Mouse (Mus musculus) forebrain, embryonic 10.5 days (tissue): ENCODE data around the gene Tia1. TPM values are rescaled to one million over a fixed set of nuclear protein-coding genes. Genes with fewer than 3 reads are reported as not detected.

Experiments used
- DNase-seq: peaks from one replicate; pipeline ENCODE4 v3.0.0-alpha.2; 2017; ENCODE audit warnings: low spot score; ENCODE audit errors: extremely low spot score
- H3K27ac ChIP-seq: fragments of 300-500 bp; sonication (generic); 2 replicates; pipeline ENCODE4 v1.5.1; 2016; ENCODE audit warnings: mild to moderate bottlenecking
- H3K27me3 ChIP-seq: fragments of 300-500 bp; sonication (generic); 2 replicates; pipeline ENCODE4 v1.6.1; 2016; ENCODE audit warnings: mild to moderate bottlenecking; ENCODE audit not compliant: poor library complexity, severe bottlenecking
- H3K36me3 ChIP-seq: fragments of 300-500 bp; sonication (generic); replicated peaks from 2 replicates; pipeline ENCODE4 v1.6.1; 2016; ENCODE audit warnings: mild to moderate bottlenecking, moderate library complexity
- H3K4me1 ChIP-seq: fragments of 300-500 bp; sonication (generic); 2 replicates; pipeline ENCODE4 v1.6.1; 2016
- H3K4me3 ChIP-seq: fragments of 300-500 bp; sonication (generic); 2 replicates; pipeline ENCODE4 v1.5.1; 2016; ENCODE audit warnings: mild to moderate bottlenecking, moderate library complexity
- H3K9me3 ChIP-seq: fragments of 300-500 bp; sonication (generic); 2 replicates; pipeline ENCODE4 v1.6.1; 2016; ENCODE audit warnings: mild to moderate bottlenecking, moderate library complexity
- WGBS: fragments of 180-500 bp; shearing (Covaris S2); methylation state at CpG from one replicate; pipeline ENCODE4 v1.1.7; 2016; 5-methylcytosine and 5-hydroxymethylcytosine counted together
- polyA plus RNA-seq: library from polyadenylated mRNA; unstranded; fragments of >200 nt; fragmentation: Nextera tagmentation; extraction: Ambion mirVana; gene quantifications from 2 replicates; pipeline ENCODE4 v1.2.1, GENCODE M21; 2016

Tia1 gene
- 209 and 212 TPM in 2 replicates for polyA plus RNA-seq

- WGBS = under 1% methylated on average over 62 of the region's 62 CpGs
- no peaks in the 10 kb centered on the region for H3K9me3 ChIP-seq
- H3K27ac ChIP-seq = peak within 1 kb of the TSS; percentile 98
- H3K4me1 ChIP-seq = peaks cover 22% of the 10 kb centered on the region
- H3K4me3 ChIP-seq = peak within 1 kb of the TSS; percentile 70
- H3K27me3 ChIP-seq = no peaks in the 10 kb centered on the region; the same call in 1 of the 2 replicates
- H3K36me3 ChIP-seq = peaks cover 31% of the 10 kb centered on the region
- peak; percentile 97 for DNase-seq
Observed at GRCm38 (mm10) chr6:86404100-86404861, at the start of gene Tia1. TSS of gene Tia1 (plus strand) at chr6:86404219.

GRCm38 (mm10) chr6:86354948-86355347 lies 49.1 kb upstream of the Tia1 start:
- Histone ChIP-seq H3K4me3 (no peak overlapping the region), H3K9me3 (no peaks in the 10 kb centered on the region), H3K36me3 (no peaks in the 10 kb centered on the region), H3K4me1 (no peaks in the 10 kb centered on the region), H3K27me3 (no peaks in the 10 kb centered on the region), H3K27ac (no peak overlapping the region)
- 53% methylated on average over 3 of the region's 3 CpGs for WGBS
- DNase-seq = no peak

- no peak for DNase-seq
- Histone ChIP-seq H3K27ac (no peak overlapping the region), H3K27me3 (no peaks in the 10 kb centered on the region), H3K4me1 (no peaks in the 10 kb centered on the region), H3K9me3 (no peaks in the 10 kb centered on the region), H3K36me3 (no peaks in the 10 kb centered on the region), H3K4me3 (no peak overlapping the region)
- WGBS = 85% methylated on average over 9 of the region's 9 CpGs
Observed at GRCm38 (mm10) chr6:86356956-86357355, 47.1 kb upstream of the Tia1 start.

GRCm38 (mm10) chr6:86360691-86361090 lies 43.3 kb upstream of the Tia1 start:
- H3K9me3 ChIP-seq = no peaks in the 10 kb centered on the region
- no peak for DNase-seq
- H3K4me3 ChIP-seq = no peak overlapping the region
- H3K27me3 ChIP-seq = no peaks in the 10 kb centered on the region
- peaks cover 9% of the 10 kb centered on the region for H3K4me1 ChIP-seq
- WGBS = 74% methylated on average over 7 of the region's 7 CpGs
- no peaks in the 10 kb centered on the region for H3K36me3 ChIP-seq
- H3K27ac ChIP-seq = no peak overlapping the region

- DNase-seq = no peak
- Histone ChIP-seq H3K27ac (no peak overlapping the region), H3K36me3 (no peaks in the 10 kb centered on the region), H3K27me3 (no peaks in the 10 kb centered on the region), H3K4me3 (no peak overlapping the region), H3K9me3 (no peaks in the 10 kb centered on the region), H3K4me1 (peaks cover 13% of the 10 kb centered on the region)
- 88% methylated on average over 7 of the region's 7 CpGs for WGBS
Observed at GRCm38 (mm10) chr6:86361373-86361772, 42.6 kb upstream of the Tia1 start.

GRCm38 (mm10) chr6:86364442-86365141 lies 39.4 kb upstream of the Tia1 start:
- Histone ChIP-seq H3K9me3 (no peaks in the 10 kb centered on the region), H3K36me3 (peaks cover 28% of the 10 kb centered on the region), H3K27me3 (no peaks in the 10 kb centered on the region), H3K4me1 (peaks cover 20% of the 10 kb centered on the region), H3K4me3 (peak overlapping the region; percentile 81), H3K27ac (peak overlapping the region; percentile 94)
- DNase-seq = peak; percentile 80
- 6% methylated on average over 17 of the region's 17 CpGs for WGBS

- under 1% methylated on average over 75 of the region's 76 CpGs for WGBS
Observed at GRCm38 (mm10) chr6:86365371-86366124, 38.5 kb upstream of the Tia1 start, which contains the start of gene Fam136a. TSS of gene Fam136a (plus strand) at chr6:86365646.

GRCm38 (mm10) chr6:86366125-86366852 lies 37.7 kb upstream of the Tia1 start:
- H3K9me3 ChIP-seq = no peaks in the 10 kb centered on the region
- no peaks in the 10 kb centered on the region for H3K27me3 ChIP-seq
- H3K4me3 ChIP-seq = peak overlapping the region; percentile 81
- H3K36me3 ChIP-seq = peaks cover 33% of the 10 kb centered on the region
- peak overlapping the region; percentile 94 for H3K27ac ChIP-seq
- peaks cover 31% of the 10 kb centered on the region for H3K4me1 ChIP-seq
- 50% methylated on average over 25 of the region's 25 CpGs for WGBS
- DNase-seq = peak; percentile 23

More at GRCm38 (mm10) chr6:86365371-86366124, 38.5 kb upstream of the Tia1 start, which contains the start of gene Fam136a:
- peak within 1 kb of the TSS; percentile 81 for H3K4me3 ChIP-seq
- peaks cover 33% of the 10 kb centered on the region for H3K36me3 ChIP-seq
- DNase-seq = peak; percentile 100
- H3K9me3 ChIP-seq = no peaks in the 10 kb centered on the region
- H3K4me1 ChIP-seq = peaks cover 23% of the 10 kb centered on the region
- H3K27me3 ChIP-seq = no peaks in the 10 kb centered on the region
- H3K27ac ChIP-seq = peak within 1 kb of the TSS; percentile 94

GRCm38 (mm10) chr6:86366853-86367249 lies 37.2 kb upstream of the Tia1 start:
- WGBS = 83% methylated on average over 2 of the region's 2 CpGs

GRCm38 (mm10) chr6:86368479-86368878 lies 35.5 kb upstream of the Tia1 start:
- no peak overlapping the region for H3K4me3 ChIP-seq
- DNase-seq = no peak
- no peaks in the 10 kb centered on the region for H3K9me3 ChIP-seq
- no peak overlapping the region for H3K27ac ChIP-seq
- H3K4me1 ChIP-seq = peaks cover 46% of the 10 kb centered on the region
- peaks cover 38% of the 10 kb centered on the region for H3K36me3 ChIP-seq
- 96% methylated on average over 5 of the region's 5 CpGs for WGBS
- H3K27me3 ChIP-seq = no peaks in the 10 kb centered on the region

More at GRCm38 (mm10) chr6:86366853-86367249, 37.2 kb upstream of the Tia1 start:
- H3K4me3 ChIP-seq = peak overlapping the region; percentile 81
- no peaks in the 10 kb centered on the region for H3K27me3 ChIP-seq
- H3K36me3 ChIP-seq = peaks cover 33% of the 10 kb centered on the region
- no peaks in the 10 kb centered on the region for H3K9me3 ChIP-seq
- DNase-seq = no peak
- peaks cover 31% of the 10 kb centered on the region for H3K4me1 ChIP-seq
- peak overlapping the region; percentile 94 for H3K27ac ChIP-seq

GRCm38 (mm10) chr6:86370093-86370713 lies 33.8 kb upstream of the Tia1 start:
- 58% methylated on average over 3 of the region's 3 CpGs for WGBS
- DNase-seq = no peak
- H3K27me3 ChIP-seq = no peaks in the 10 kb centered on the region

More at GRCm38 (mm10) chr6:86370093-86370713, 33.8 kb upstream of the Tia1 start:
- H3K36me3 ChIP-seq = peaks cover 52% of the 10 kb centered on the region
- peaks cover 40% of the 10 kb centered on the region for H3K4me1 ChIP-seq
- H3K9me3 ChIP-seq = no peaks in the 10 kb centered on the region
- H3K4me3 ChIP-seq = peak overlapping the region; percentile 96
- H3K27ac ChIP-seq = peak overlapping the region; percentile 95
